Mouse (Mus musculus) adrenal gland (tissue): ENCODE data around the gene Tsc2.

ENCODE experiments used
- intact Hi-C: fragments of 180-260 bp; cut with DNase I; formaldehyde crosslinking; loops from one replicate; pipeline ENCODE4 v1.15.1; 2025

Tsc2 gene

GRCm38 (mm10) chr17:24648731-24649377, 16.4 kb upstream of the Tsc2 start:
- intact Hi-C loops: no loop called here

- intact Hi-C loops: no loop called here
These were observed 15.1 kb upstream of the Tsc2 start for GRCm38 (mm10) chr17:24647493-24647892.

DNA sequence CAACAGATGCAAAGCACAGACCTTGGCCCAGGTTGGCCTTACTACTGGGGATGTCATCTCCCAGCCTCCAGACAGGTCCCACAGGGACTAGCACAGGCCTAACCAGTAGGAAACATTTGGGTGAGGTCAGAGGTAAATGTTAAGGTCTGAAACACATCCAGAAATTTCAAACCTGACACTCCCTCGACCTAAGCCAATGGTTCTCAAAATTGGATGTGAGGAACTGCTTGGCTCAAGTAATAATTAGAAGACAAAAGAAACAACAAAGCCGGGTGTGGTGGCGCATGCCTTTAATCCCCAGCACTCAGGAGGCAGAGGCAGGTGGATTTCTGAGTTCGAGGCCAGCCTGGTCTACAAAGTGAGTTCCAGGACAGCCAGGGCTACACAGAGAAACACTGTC, 14.0 kb upstream of the Tsc2 start:
- intact Hi-C loops: no loop called here

- intact Hi-C loops: no loop called here
These were observed 13.5 kb upstream of the Tsc2 start for GRCm38 (mm10) chr17:24645916-24646315.

DNA sequence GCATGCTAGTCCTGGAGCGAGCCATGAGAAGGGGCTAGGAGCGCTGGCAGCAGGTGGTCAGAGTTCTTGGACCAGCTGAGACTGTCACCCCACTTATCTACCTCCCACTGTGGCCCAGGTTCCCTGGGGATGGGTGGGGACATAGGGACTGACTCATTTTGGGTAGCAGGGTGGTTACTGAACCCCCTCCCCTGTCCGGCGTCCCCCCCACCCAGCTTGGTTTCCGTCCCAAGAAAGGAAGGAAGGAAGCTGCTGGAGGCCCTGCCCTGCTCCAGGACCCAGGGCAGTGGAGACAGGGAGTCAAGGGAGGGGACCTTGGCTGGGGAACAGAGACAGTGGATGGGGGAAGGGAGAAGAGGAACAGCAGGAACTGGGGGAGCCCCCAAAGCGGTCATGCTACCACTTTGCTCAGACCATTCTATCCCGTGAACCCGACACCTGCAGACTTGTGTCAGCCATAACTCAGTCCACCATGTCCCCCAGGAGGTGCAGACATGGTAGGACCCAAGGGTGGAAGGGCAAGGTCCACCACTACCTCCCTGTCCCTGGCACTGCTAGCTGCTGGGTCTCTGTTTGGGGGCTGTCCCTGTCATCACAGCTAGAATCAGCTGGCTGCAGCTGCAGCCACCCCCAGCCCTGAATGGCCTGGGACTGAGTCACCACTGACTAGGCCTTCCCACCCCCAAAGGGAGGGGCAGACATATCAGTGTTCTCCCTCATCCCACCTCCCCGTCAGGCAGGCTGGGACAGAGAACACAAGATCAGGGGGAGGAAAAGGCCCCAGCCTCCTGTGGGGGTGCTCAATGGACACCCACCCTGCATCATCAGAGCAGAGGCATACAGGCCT, 12.7 kb upstream of the Tsc2 start:
- intact Hi-C loops: no loop called here

- intact Hi-C loops: no loop called here
These were observed 11.7 kb upstream of the Tsc2 start for GRCm38 (mm10) chr17:24644030-24644715.

- intact Hi-C loops: no loop called here
These were observed 10.4 kb upstream of the Tsc2 start for GRCm38 (mm10) chr17:24642791-24643343.

DNA sequence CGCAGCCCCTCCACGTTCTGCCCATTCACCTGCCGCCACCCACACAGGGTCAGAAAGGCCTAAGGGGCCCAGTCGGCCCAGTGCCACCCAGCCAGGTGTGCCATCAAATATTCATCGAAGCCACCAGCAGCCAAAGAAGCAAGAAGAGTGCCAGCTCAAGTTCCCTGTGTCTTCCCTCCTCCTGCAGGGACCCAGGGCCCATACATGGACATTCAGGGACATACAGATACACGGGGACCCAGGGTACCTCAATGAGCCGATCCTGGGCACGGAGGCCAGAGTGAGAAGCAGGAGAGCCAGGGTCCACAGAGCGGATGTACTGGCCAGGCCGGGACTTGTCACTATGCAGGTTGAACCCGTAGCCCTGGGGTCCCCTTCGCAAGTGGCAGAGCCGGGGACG, 9.5 kb upstream of the Tsc2 start:
- intact Hi-C loops: no loop called here

DNA sequence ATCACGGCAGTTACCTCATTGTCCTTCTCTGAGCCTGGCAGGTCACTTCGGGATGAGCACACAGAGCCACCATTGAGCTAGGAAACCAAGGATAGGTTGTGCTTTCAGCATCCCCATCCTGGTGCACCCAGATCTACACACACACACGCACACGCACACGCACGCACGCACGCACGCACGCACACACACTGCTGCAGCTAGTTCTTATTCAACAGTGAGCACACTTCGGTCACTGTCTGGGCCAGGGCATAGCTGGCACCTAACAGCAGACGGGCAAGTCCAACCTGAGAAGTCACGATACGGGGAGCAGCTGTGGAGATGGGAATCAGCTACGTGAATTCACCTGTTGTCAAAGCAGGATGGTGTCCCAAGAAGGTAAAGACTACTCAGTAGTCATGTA, 8.2 kb upstream of the Tsc2 start:
- intact Hi-C loops: no loop called here

GRCm38 (mm10) chr17:24640119-24640518, 7.7 kb upstream of the Tsc2 start:
- intact Hi-C loops: no loop called here

DNA sequence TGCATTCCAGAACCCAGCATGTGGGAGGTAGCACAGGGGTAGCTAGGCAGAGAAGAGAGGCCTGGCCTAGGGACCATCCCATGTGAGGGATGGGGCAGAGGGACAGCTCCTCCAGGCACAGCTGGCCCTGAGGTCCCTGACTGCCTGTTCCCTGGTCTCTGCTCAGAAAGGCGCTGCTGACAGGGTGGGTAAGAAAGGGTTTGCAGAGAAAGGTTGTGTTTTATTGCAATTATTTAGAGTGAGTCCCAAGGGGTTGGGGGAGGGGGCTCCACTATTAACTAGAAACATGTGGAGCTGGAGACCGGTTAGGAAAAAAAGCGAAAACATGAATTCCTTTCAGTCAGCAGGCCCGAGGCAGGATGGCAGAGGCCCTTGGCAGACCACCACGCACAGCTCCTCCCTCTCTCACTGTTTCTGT, 7.2 kb upstream of the Tsc2 start:
- intact Hi-C loops: no loop called here

DNA sequence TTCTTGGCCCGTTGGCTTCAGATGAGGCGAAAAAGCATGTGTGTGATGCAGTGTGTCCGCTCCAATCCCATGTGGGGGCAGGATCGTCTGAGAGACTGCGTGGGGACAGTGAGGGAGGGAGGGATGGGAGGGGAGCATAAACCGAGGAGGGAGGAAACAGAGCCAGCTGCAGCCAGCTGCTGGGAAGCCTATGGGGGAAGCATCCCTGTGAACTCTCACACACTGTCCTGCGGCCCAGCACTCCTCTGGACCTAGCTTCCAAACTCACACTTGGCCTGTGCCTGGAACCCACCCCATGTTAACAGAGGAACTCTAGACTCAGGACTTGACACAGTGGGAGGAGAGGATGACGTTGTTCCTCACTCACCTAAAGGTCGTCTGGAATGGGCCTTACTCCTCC, 6.4 kb upstream of the Tsc2 start:
- intact Hi-C loops: no loop called here

- intact Hi-C loops: no loop called here
These were observed 5.8 kb upstream of the Tsc2 start for GRCm38 (mm10) chr17:24638214-24638613.

DNA sequence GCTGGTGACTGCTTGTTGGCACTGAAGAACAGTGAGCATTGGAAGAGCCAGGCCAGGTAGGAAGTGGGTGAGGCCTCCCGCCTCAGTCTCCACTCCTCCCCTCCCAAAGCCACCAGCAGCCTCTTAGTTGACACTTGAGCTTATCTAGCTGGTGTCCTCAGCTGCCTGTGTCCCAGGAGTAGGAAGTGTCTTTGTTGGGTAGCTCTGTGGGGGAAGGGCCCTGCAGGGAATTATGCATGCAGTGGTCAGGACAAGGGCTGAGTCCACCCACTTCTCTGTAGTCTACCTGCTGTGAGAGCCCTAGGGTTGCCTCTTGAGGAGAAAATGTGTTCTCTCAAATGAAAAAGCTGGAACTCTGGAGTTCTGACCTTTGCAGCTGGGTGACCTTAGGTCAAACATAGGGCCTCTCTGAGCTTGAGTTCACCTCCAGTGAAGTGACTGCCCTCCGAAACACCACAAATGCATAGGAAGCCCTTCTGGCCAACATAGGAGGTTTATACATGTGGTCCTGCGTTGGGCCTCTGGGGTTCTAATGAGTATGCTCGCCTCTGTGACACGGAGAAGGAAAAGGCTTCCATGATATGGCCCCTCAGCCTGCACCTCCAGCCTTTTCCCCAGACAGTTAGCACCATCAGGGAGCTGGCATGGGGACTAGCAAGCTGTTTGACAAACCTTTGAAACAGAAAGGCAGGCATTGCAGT, 4.5 kb upstream of the Tsc2 start:
- intact Hi-C loops: no loop called here

DNA sequence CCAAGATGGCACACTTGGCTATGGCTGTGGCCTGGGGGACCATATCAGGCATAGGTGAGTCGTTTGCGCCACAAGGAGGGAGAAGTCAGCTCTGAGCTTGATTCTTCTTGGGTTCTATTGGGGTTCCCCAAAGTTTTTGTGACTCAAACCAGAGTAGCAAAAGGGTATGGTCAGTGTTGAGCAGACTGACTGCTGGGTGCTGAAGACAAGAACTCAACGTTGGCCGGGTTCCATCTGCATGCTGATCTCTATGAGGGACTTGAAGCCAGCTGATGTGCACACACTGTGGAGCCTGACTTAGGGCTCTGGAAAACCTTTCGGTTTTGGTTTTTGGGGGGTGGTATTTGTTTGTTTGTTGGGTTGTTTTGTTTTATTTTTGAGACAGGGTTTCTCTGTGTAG, 3.3 kb upstream of the Tsc2 start:
- intact Hi-C loops: no loop called here

DNA sequence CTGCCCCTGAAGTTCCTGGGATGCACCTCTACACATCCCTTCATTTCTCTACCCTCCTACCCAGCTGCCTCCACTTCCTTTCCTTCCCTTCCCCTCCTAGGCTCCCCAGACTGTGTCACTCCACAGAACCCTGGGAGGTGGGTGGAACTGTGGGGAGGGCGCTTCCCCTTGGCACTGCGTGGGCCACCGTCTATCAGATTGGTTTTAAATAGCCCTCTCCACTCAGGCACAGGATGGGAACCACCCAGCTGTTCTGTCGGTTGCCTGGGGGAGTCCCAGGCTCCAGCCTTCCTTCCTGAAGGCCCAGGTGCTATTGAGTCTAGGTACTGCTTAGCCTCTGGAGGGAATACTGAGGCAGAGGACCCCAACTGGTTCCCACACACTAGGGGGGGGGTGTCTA, 2.6 kb upstream of the Tsc2 start:
- intact Hi-C loops: no loop called here

DNA sequence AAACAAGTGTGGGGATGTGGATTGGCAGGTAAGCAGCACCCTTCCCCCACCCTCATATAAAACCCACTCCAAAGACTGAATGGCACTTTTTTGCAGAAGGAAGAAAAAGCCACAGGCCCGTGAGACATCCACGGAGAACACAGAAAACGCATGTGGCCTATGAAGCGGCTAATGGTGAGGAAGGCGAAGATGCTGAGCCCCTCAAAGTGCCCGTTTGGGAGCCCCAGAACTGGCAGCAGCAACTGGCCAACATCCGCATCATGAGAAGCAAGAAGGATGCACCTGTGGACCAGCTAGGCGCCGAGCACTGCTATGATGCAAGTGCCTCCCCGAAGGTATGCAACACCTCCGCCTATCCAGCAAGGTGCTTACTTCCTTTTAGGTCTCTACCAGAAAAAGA, 1.4 kb upstream of the Tsc2 start:
- intact Hi-C loops: no loop called here

- intact Hi-C loops: no loop called here
These were observed 501 bp upstream of the Tsc2 start for GRCm38 (mm10) chr17:24632813-24633449.

DNA sequence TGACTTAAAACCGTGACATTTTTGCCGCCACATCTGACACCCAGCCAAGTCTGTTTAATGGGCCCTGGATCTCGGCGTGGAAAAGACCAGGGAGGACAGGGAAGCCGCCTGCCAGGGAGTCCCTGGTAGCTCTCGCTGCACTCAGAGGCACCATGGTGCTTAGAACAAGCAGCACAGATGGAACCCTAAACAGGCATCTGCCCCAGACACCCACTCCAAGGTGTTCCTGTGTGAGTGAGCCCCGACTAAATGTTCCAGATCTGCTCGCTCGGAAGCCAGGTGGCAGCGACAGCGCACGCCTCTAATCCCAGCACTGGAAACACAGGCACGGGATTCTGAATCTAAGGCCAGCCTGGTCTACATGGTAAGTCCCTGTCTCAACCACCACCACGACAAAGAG, 2.4 kb downstream of the Tsc2 start:
- intact Hi-C loops: no loop called here

- intact Hi-C loops: no loop called here
These were observed 3.8 kb downstream of the Tsc2 start for GRCm38 (mm10) chr17:24628646-24629045.

DNA sequence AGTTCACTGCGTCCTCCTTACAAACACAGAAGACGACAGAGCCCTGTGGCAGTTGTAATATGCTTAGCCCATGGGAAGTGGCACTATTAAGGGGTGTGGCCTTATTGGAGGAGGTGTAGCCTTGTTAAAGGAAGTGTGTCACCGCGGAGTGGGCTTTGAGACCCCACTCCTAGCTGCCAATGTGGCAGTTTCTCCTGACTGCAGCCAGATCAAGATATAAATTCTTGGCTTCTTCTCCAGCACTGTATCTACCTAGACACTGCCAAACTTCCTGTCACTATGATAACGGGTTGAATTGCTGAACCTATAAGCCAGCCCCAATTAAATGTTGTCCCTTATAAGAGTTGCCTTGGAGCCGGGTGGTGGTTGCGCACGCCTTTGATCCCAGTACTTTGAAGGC, 7.0 kb downstream of the Tsc2 start:
- intact Hi-C loops: no loop called here
